ENCODE assay signal across 22 mouse cellular contexts in the genomic region with DNA sequence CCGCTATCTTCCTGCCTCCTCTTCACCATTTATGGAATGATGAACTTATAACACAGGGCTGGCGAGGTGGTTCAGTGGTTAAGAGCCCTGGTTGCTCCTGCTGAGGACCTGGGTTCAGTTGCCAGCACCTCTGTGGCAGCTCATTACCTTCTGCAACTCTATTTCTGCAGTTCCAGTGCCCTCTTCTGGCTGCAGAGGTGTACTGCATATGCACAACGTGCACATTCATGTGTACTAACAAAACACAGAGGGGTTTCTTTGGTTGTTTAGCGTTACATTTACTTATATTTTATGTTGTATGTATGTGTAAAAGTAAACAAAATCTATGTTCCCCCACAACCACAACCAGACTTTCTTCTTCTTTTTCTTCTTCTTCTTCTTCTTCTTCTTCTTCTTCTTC. TPM values are rescaled to one million over a fixed set of nuclear protein-coding genes. Genes with fewer than 3 reads are reported as not detected.
A peak's percentile ranks its signal among the peaks of the same experiment; 100 is the strongest.
DNase-seq lines count a peak whose midpoint lies in the region; ATAC-seq and TF ChIP-seq lines count a peak whose summit lies in the region.
"Had no signal": no experiment of that assay in that cellular context is flagged by ENCODE, and none has a peak within 500 bp of the region (broad histone marks: within the 10 kb centered on the region; RNA-seq: fewer than 3 reads in every experiment).

No protein-coding gene starts in this region.

- DNase-seq in hindbrain, postnatal 0 days (ENCODE audit: low spot score): no peak
- no peak for DNase-seq in lung, embryonic 14.5 days
- no peak for DNase-seq in lung, postnatal 10 days
- DNase-seq in ZHBTc4 (ENCODE audit: low read depth, low spot score) (peak; percentile 39), MN1 (ENCODE audit: low spot score) (no peak)
- DNase-seq in thymus, postnatal 4 days: no peak
- DNase-seq: adrenal gland, postnatal 14 days; cerebellum, postnatal 10 days; heart, postnatal 14 days; left cerebral cortex, postnatal 4 days; lung, postnatal 36 days; right cerebral cortex, postnatal 25 days had no signal

- H3K9ac ChIP-seq in hindbrain, postnatal 0 days (replicated peaks; ENCODE audit: low read length): no peak overlapping the region
- H3K9ac ChIP-seq in hindbrain, embryonic 13.5 days: no peak overlapping the region
- no peak overlapping the region for H3K9ac ChIP-seq in lung, embryonic 14.5 days
- H3K9ac ChIP-seq in ES-Bruce4 (ENCODE audit: low read depth, poor library complexity, severe bottlenecking): no peak overlapping the region
- H3K9ac ChIP-seq: embryonic facial prominence, embryonic 13.5 days; forebrain, embryonic 15.5 days; hindbrain, embryonic 12.5 days; kidney, embryonic 15.5 days; liver, embryonic 15.5 days; midbrain, embryonic 15.5 days had no signal

- H3K4me3 ChIP-seq in hindbrain, postnatal 0 days (ENCODE audit: low read length): no peak overlapping the region
- no peak overlapping the region for H3K4me3 ChIP-seq in hindbrain, embryonic 13.5 days
- H3K4me3 ChIP-seq in lung, embryonic 14.5 days (ENCODE audit: low read depth, low read length): no peak overlapping the region
- H3K4me3 ChIP-seq in ES-Bruce4 (ENCODE audit: low read depth, low read length): no peak overlapping the region
- H3K4me3 ChIP-seq: embryonic facial prominence, embryonic 13.5 days; forebrain, embryonic 15.5 days; hindbrain, embryonic 12.5 days; kidney, embryonic 15.5 days; liver, embryonic 15.5 days; midbrain, embryonic 15.5 days had no signal

- 80% methylated on average over 4 of the region's 4 CpGs for WGBS in hindbrain, postnatal 0 days
- 82% methylated on average over 4 of the region's 4 CpGs for WGBS in hindbrain, embryonic 13.5 days
- 70% methylated on average over 4 of the region's 4 CpGs for WGBS in lung, embryonic 14.5 days

- no peak for ATAC-seq in hindbrain, postnatal 0 days
- ATAC-seq in hindbrain, embryonic 13.5 days (ENCODE audit: low FRiP score): no peak
- no peak for ATAC-seq in lung, embryonic 14.5 days (ENCODE audit: insufficient read depth)
- ATAC-seq: forebrain, embryonic 15.5 days; midbrain, embryonic 15.5 days had no signal

- no peak for TF ChIP-seq POLR2A in ES-Bruce4 (IDR thresholded peaks at IDR 0.05; ENCODE audit: insufficient read depth, low read length)

- TF ChIP-seq CTCF in hindbrain, postnatal 0 days (IDR thresholded peaks at IDR 0.05; ENCODE audit: low read depth): peak; percentile 11; the same call in 1 of the 2 replicates
- TF ChIP-seq CTCF in lung, embryonic 14.5 days (IDR thresholded peaks at IDR 0.05; ENCODE audit: low read depth): peak; percentile 26
- peak; percentile 41 for TF ChIP-seq CTCF in ES-Bruce4 (IDR thresholded peaks at IDR 0.05; ENCODE audit: low read depth, low read length)

- H3K27ac ChIP-seq in hindbrain, postnatal 0 days: no peak overlapping the region
- H3K27ac ChIP-seq in hindbrain, embryonic 13.5 days: no peak overlapping the region
- H3K27ac ChIP-seq in lung, embryonic 14.5 days (ENCODE audit: low read depth): no peak overlapping the region
- H3K27ac ChIP-seq in ES-Bruce4 (ENCODE audit: insufficient read depth, low read length): no peak overlapping the region
- H3K27ac ChIP-seq: embryonic facial prominence, embryonic 13.5 days; forebrain, embryonic 15.5 days; hindbrain, embryonic 12.5 days; kidney, embryonic 15.5 days; liver, embryonic 15.5 days; midbrain, embryonic 15.5 days had no signal

- no peak for TF ChIP-seq EP300 in ES-Bruce4 (IDR thresholded peaks at IDR 0.05; ENCODE audit: insufficient read depth, low read depth, low read length)

- H3K4me1 ChIP-seq in hindbrain, postnatal 0 days (ENCODE audit: insufficient read depth, low read length): no peaks in the 10 kb centered on the region
- H3K4me1 ChIP-seq in hindbrain, embryonic 13.5 days (replicated peaks): no peaks in the 10 kb centered on the region
- H3K4me1 ChIP-seq in lung, embryonic 14.5 days (ENCODE audit: insufficient read depth): no peaks in the 10 kb centered on the region
- no peaks in the 10 kb centered on the region for H3K4me1 ChIP-seq in ES-Bruce4 (ENCODE audit: control insufficient read depth, insufficient read depth, low read length)
- H3K4me1 ChIP-seq: embryonic facial prominence, embryonic 13.5 days; forebrain, embryonic 15.5 days; hindbrain, embryonic 12.5 days; kidney, embryonic 15.5 days; liver, embryonic 15.5 days; midbrain, embryonic 15.5 days had no signal

- H3K36me3 ChIP-seq in hindbrain, postnatal 0 days (ENCODE audit: insufficient read depth, low read length): no peaks in the 10 kb centered on the region
- no peaks in the 10 kb centered on the region for H3K36me3 ChIP-seq in hindbrain, embryonic 13.5 days
- no peaks in the 10 kb centered on the region for H3K36me3 ChIP-seq in lung, embryonic 14.5 days (ENCODE audit: insufficient read depth)
- no peaks in the 10 kb centered on the region for H3K36me3 ChIP-seq in ES-Bruce4 (ENCODE audit: control insufficient read depth, insufficient read depth, low read length, poor library complexity, severe bottlenecking)
- H3K36me3 ChIP-seq: embryonic facial prominence, embryonic 13.5 days; forebrain, embryonic 15.5 days; hindbrain, embryonic 12.5 days; kidney, embryonic 15.5 days; liver, embryonic 15.5 days; midbrain, embryonic 15.5 days had no signal

- H3K27me3 ChIP-seq in hindbrain, postnatal 0 days (ENCODE audit: insufficient read depth, low read length): no peaks in the 10 kb centered on the region
- no peaks in the 10 kb centered on the region for H3K27me3 ChIP-seq in hindbrain, embryonic 13.5 days
- no peaks in the 10 kb centered on the region for H3K27me3 ChIP-seq in lung, embryonic 14.5 days (ENCODE audit: insufficient read depth, low read length)
- H3K27me3 ChIP-seq in ES-Bruce4 (ENCODE audit: control insufficient read depth, insufficient read depth, low read length, poor library complexity, severe bottlenecking): no peaks in the 10 kb centered on the region
- H3K27me3 ChIP-seq: embryonic facial prominence, embryonic 13.5 days; forebrain, embryonic 15.5 days; hindbrain, embryonic 12.5 days; kidney, embryonic 15.5 days; liver, embryonic 15.5 days; midbrain, embryonic 15.5 days had no signal

- no peaks in the 10 kb centered on the region for H3K9me3 ChIP-seq in hindbrain, postnatal 0 days (ENCODE audit: low read length)
- peaks cover 3% of the 10 kb centered on the region for H3K9me3 ChIP-seq in hindbrain, embryonic 13.5 days
- no peaks in the 10 kb centered on the region for H3K9me3 ChIP-seq in lung, embryonic 14.5 days (ENCODE audit: low read depth, low read length)
- no peaks in the 10 kb centered on the region for H3K9me3 ChIP-seq in ES-Bruce4 (replicated peaks; ENCODE audit: control insufficient read depth, insufficient read depth, low read length, poor library complexity, severe bottlenecking)
- H3K9me3 ChIP-seq: forebrain, embryonic 15.5 days; kidney, embryonic 15.5 days; midbrain, embryonic 15.5 days had no signal

- H3K4me2 ChIP-seq in hindbrain, postnatal 0 days (ENCODE audit: low read depth, low read length): no peak overlapping the region
- no peak overlapping the region for H3K4me2 ChIP-seq in hindbrain, embryonic 13.5 days
- H3K4me2 ChIP-seq in lung, embryonic 14.5 days: no peak overlapping the region
- H3K4me2 ChIP-seq: embryonic facial prominence, embryonic 13.5 days; forebrain, embryonic 15.5 days; heart, embryonic 11.5 days; hindbrain, embryonic 12.5 days; kidney, embryonic 15.5 days; liver, embryonic 15.5 days; midbrain, embryonic 15.5 days had no signal

RNA-seq across cellular contexts. Expression of gene C4b, which starts 20.6 kb away (rescaled TPM):
- total RNA-seq in hindbrain, postnatal 0 days (2014; rRNA removed): 1.0 and 1.9 TPM in 2 replicates
- polyA plus RNA-seq in hindbrain, postnatal 0 days (2015; fragmentation: Nextera tagmentation; extraction: Ambion mirVana): 0.86 and 1.1 TPM in 2 replicates
- 0.09 TPM in 1 of 2 replicates, not detected in the other for polyA plus RNA-seq in hindbrain, embryonic 13.5 days (2015; fragmentation: Nextera tagmentation; extraction: Ambion mirVana)
- polyA plus RNA-seq in lung, embryonic 14.5 days (2014; fragmentation: Nextera tagmentation; extraction: Ambion mirVana): not detected in 2 replicates
- polyA plus RNA-seq in ES-Bruce4 (2011; ENCODE audit: insufficient read depth, insufficient read length, low read depth, missing spikeins): 0.12 and 0.23 TPM in 2 replicates
- total RNA-seq: megakaryocyte-erythroid progenitor cell, adult 5-6 weeks had no signal
- polyA plus RNA-seq: embryonic facial prominence, embryonic 13.5 days; forebrain, embryonic 15.5 days; heart, embryonic 11.5 days; hindbrain, embryonic 12.5 days had no signal

RNA-seq across cellular contexts. Expression of gene Tnxb, which starts 52.7 kb away (rescaled TPM):
- 3.1 and 4.0 TPM in 2 replicates for total RNA-seq in hindbrain, postnatal 0 days (2014; rRNA removed)
- 0.16 and 0.28 TPM in 2 replicates for polyA plus RNA-seq in hindbrain, postnatal 0 days (2015; fragmentation: Nextera tagmentation; extraction: Ambion mirVana)
- 0.09 TPM in 2 replicates for polyA plus RNA-seq in hindbrain, embryonic 13.5 days (2015; fragmentation: Nextera tagmentation; extraction: Ambion mirVana)
- polyA plus RNA-seq in lung, embryonic 14.5 days (2014; fragmentation: Nextera tagmentation; extraction: Ambion mirVana): 0.38 and 0.45 TPM in 2 replicates
- 0.13 and 0.15 TPM in 2 replicates for polyA plus RNA-seq in ES-Bruce4 (2011; ENCODE audit: insufficient read depth, insufficient read length, low read depth, missing spikeins)
- total RNA-seq: megakaryocyte-erythroid progenitor cell, adult 5-6 weeks had no signal
